Mouse (Mus musculus) G1E-ER4 (cell line): ENCODE measurements around the gene Vps72. TPM values are rescaled to one million over a fixed set of nuclear protein-coding genes. Genes with fewer than 3 reads are reported as not detected.

Experiments used
- GATA1 ChIP-seq: IDR thresholded peaks from one replicate; pipeline ENCODE4 v1.8.0; 2012; ENCODE audit warnings: low read length, inconsistent platforms
- polyA plus RNA-seq: library from polyadenylated mRNA; stranded (reverse); fragments of >175 nt; gene quantifications from 2 replicates; pipeline ENCODE4 v1.2.3, GENCODE M21; 2012

The Vps72 gene
- 298 and 449 TPM in 2 replicates for polyA plus RNA-seq

- no peak for TF ChIP-seq GATA1
Observed at GRCm38 (mm10) chr3:95110911-95111726, at the start of gene Vps72. Gene Vps72, plus strand, starts transcription at chr3:95111022.

- no peak for TF ChIP-seq GATA1
Observed at GRCm38 (mm10) chr3:95063741-95064140, 47.1 kb upstream of the Vps72 start.

DNA sequence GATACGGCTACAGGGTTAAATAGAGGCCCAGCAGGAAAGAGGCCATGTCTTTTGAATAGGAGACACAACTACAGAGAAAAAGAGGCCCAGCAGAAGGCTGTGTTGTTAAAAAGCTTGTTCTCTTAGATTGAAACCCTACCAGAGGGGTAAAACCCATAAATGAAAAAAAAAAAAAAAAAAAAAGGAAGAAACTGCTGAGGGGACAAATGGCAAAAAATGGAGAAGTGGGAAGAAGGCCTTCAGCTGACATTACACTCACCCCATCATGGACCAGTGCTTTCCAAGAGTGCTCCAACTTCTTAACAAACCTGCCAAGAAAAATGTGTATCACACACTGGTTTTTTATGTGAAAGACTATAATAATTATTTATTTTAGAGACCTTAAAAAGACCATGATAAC lies 45.3 kb upstream of the Vps72 start:
- TF ChIP-seq GATA1 = no peak

DNA sequence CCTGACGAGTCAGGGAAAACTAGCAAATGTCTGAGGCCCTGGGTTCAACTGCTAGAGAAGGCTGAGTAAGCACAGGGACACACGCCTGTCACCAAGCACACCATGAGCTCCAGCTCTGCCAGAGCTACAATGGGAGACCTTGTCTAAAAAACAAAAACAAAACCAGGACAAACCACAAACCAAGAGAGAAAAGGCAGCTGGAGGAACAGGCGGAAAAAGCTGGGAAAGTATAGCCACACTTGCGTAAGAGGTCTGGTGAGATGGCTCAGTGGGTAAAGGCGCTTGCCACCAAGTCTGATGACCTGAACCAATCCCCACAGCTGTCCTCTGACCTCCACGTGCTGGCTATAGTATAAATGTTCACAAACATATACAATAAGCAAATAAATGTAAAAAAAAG lies 44.7 kb upstream of the Vps72 start:
- TF ChIP-seq GATA1 = no peak

GRCm38 (mm10) chr3:95066570-95066969 lies 44.3 kb upstream of the Vps72 start:
- no peak for TF ChIP-seq GATA1

- TF ChIP-seq GATA1 = no peak
Observed at GRCm38 (mm10) chr3:95071606-95072005, 39.2 kb upstream of the Vps72 start.

DNA sequence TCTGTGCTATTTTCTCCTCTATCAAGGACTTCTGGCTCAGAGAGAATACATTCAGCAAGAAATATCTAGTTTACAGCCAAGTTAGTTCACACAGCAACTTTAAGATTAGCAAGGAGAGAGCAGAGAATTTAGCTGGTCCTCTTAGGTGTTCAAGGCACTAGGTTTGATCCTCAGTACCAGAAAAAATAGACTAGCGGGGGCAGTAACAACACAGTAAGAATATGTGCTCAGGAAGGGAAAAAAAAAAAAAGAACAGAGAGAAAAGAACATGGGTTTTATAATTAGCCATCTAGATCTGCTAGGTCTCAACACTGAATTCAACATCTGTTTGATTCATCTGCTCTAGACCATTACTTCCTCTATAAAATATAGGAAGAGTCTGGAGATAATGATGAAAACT lies 22.8 kb upstream of the Vps72 start:
- TF ChIP-seq GATA1 = no peak

GRCm38 (mm10) chr3:95100854-95101253 lies 10.0 kb upstream of the Vps72 start:
- no peak for TF ChIP-seq GATA1

GRCm38 (mm10) chr3:95105121-95105520 lies 5.7 kb upstream of the Vps72 start:
- no peak for TF ChIP-seq GATA1

DNA sequence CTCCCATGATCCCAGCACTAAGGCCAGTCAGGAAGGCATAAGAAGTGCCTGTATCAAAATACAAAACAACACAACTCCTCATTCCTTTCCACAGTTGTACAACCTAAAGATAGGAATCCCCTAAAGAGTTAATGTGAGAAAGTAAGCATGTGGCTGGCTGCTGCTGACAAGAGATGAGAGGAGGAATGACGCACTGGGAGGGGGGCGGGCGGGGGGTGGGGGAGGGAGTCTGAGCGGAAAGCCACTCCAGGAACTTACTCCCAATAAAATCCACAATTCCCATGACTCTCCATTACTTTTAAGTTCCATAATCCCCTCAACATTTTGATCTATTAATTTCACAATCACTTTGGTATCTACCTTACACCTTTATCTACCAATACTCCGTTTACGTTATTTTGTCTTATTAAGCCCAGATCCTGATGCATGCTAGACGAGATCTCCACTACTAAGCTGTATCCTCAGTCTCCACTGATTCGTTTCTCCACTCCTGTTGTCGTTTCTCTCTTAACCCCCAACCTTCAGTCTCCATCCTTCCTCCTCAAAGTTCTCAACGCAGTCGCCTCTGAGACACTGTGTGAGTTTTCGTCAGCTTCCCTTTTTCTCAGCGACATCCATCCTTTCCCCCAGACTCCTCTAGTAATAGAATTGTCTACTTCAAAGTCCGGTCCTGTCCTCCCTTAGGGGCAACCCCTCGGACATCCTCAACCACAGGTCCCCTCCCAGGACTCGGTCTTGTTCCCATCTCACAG lies 5.1 kb upstream of the Vps72 start:
- no peak for TF ChIP-seq GATA1

DNA sequence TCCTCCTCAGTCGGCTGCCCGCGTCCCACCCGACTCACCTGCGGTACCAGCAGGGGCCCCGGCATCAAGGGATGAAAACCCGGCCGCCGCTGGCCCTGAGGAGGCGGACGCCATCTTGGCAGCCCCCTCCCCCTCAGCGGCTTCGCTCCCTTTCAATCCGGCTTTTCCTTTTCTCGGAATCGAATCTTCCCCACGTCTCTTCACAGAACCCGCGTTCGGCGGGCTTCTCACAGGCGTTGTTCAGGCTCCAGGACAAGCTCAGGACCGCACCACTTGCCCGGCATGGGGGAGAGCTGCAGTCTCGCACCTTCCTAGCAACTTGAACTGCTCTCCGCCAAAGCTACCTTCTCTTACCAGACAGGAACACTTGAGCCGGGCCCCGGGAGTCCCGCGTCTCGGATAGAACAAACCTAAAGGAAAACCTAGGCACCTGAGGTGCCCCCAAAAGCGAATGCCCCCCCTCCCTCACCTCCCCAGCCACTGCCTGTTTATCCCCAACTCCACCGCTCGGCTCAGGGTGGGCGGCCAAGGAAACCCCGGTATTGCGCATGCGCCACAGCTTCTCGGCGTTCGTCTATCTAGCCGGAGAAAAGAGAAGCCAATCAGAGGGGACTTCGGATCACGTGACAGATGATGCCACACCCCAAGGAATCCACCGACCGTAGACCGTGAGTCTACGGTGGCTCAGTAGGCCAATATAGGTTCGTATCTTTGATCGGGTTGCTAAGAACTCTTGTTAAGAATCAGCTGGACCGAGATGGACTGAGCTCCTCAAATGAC lies 4.3 kb upstream of the Vps72 start, which contains the start of gene Pip5k1a:
Gene Pip5k1a (minus strand): TSS at position 593 of the 780 bp plus-strand sequence.
- no peak for TF ChIP-seq GATA1

- TF ChIP-seq GATA1 = no peak
Observed at GRCm38 (mm10) chr3:95107898-95108297, 2.9 kb upstream of the Vps72 start.

GRCm38 (mm10) chr3:95112760-95113159 lies 1.9 kb downstream of the Vps72 start:
- TF ChIP-seq GATA1 = no peak

- no peak for TF ChIP-seq GATA1
Observed at GRCm38 (mm10) chr3:95117751-95118150, 6.9 kb downstream of the Vps72 start.

DNA sequence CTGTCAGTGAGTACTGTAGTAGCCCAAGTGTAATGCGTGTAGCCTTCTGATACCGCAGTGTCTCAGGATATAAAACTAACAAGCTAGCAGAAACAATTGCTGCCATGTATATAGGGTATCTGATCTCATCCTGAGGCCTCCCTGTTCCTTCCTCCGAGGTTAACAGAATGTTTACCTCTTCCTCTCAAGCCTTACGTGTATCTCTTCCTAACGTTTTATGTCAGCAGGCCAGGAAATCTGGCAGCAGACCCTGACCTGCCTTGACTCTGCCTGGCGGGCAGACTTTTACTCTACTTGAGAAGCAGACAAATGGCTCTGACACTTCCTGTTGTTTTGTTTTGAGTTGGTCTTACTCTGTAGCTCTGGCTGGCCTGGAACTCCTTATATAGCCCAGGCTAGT lies 10.8 kb downstream of the Vps72 start:
- TF ChIP-seq GATA1 = no peak

DNA sequence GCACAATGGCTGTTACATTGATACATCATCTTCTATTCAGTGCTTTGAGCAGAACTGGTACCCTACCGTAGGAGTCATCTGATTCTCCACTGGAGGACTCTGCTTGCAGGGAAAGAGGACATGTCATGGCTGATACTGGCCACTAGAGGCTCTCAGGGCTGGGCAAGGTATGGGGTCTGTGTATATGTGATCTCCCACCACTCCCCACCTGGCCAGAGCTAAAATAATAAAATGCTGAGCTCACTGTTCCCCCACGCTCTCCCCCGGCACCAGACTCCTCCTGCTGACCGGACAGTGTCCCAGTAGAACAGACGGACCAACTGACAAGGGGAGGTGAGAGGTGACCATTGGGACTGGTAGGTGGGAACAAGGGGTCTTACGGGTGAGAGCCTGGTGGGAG lies 13.4 kb downstream of the Vps72 start, which contains the start of gene Tmod4:
Gene Tmod4 (plus strand): TSS at position 231 of the 400 bp plus-strand sequence.
- TF ChIP-seq GATA1 = no peak

DNA sequence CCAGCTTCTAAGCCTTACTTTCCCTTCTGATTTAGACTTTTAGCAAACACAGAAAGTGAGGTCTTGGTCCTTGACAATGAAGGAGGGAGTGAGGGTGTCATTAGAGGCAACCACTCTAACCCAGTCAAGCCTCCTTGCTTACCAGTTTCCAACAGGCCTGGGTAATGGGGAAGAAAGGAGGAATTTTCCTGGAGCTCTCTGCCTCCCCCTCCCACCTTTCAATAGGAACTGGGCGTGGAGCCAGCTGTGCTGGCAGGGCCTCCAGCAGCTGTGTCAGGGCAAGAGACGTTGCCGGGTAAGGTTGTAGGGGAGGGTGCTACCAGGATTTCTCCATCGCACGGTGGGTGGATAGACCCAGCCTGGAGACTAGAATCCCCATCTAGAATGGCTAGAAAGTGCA lies 14.2 kb downstream of the Vps72 start:
- TF ChIP-seq GATA1 = no peak
